ENCODE assay signal across 15 mouse cellular contexts in genomic region chr9:119950434-119950833, GRCm38 (mm10). TPM values are rescaled to one million over a fixed set of nuclear protein-coding genes. Genes with fewer than 3 reads are reported as not detected.
DNase-seq lines count a peak whose midpoint lies in the region; ATAC-seq and TF ChIP-seq lines count a peak whose summit lies in the region.
"Had no signal": no experiment of that assay in that cellular context is flagged by ENCODE, and none has a peak within 500 bp of the region (broad histone marks: within the 10 kb centered on the region; RNA-seq: fewer than 3 reads in every experiment).

No protein-coding gene starts in this region.

- peak; percentile 29; the same call in 1 of the 2 replicates for ATAC-seq in forebrain, postnatal 0 days
- ATAC-seq in forebrain, embryonic 11.5 days (replicated peaks; ENCODE audit: low FRiP score): no peak
- ATAC-seq in kidney, embryonic 16.5 days (ENCODE audit: low FRiP score, low TSS enrichment): peak; percentile 62
- ATAC-seq in neural tube, embryonic 13.5 days (ENCODE audit: low read depth): no peak; the same call in 1 of the 2 replicates
- ATAC-seq in neural tube, embryonic 15.5 days (ENCODE audit: low FRiP score): no peak
- ATAC-seq in stomach, embryonic 16.5 days (ENCODE audit: insufficient read depth, low FRiP score): peak; percentile 41; the same call in 1 of the 2 replicates
- ATAC-seq: liver, embryonic 12.5 days; midbrain, embryonic 15.5 days had no signal

- no peak overlapping the region for H3K27ac ChIP-seq in forebrain, postnatal 0 days (ENCODE audit: low read depth, low read length)
- H3K27ac ChIP-seq in forebrain, embryonic 11.5 days (ENCODE audit: low read depth, low read length): no peak overlapping the region
- H3K27ac ChIP-seq in kidney, embryonic 16.5 days (ENCODE audit: low read length): no peak overlapping the region
- H3K27ac ChIP-seq in neural tube, embryonic 13.5 days (replicated peaks): no peak overlapping the region
- H3K27ac ChIP-seq in neural tube, embryonic 15.5 days (replicated peaks): no peak overlapping the region
- H3K27ac ChIP-seq in stomach, embryonic 16.5 days (ENCODE audit: low read length): no peak overlapping the region
- H3K27ac ChIP-seq: liver, embryonic 12.5 days; midbrain, embryonic 15.5 days had no signal

- H3K27me3 ChIP-seq in forebrain, postnatal 0 days (ENCODE audit: insufficient read depth, low read length): no peaks in the 10 kb centered on the region
- H3K27me3 ChIP-seq in forebrain, embryonic 11.5 days (ENCODE audit: control insufficient read depth, insufficient read depth, low read length): no peaks in the 10 kb centered on the region
- H3K27me3 ChIP-seq in kidney, embryonic 16.5 days (ENCODE audit: insufficient read depth, low read length): no peaks in the 10 kb centered on the region
- no peaks in the 10 kb centered on the region for H3K27me3 ChIP-seq in neural tube, embryonic 13.5 days
- no peaks in the 10 kb centered on the region for H3K27me3 ChIP-seq in neural tube, embryonic 15.5 days (replicated peaks)
- no peaks in the 10 kb centered on the region for H3K27me3 ChIP-seq in stomach, embryonic 16.5 days (ENCODE audit: control insufficient read depth, insufficient read depth, low read length)
- H3K27me3 ChIP-seq: liver, embryonic 12.5 days; midbrain, embryonic 15.5 days had no signal

- DNase-seq in forebrain, postnatal 0 days: no peak
- no peak for DNase-seq in forebrain, embryonic 11.5 days (ENCODE audit: low spot score)
- no peak for DNase-seq in kidney, postnatal 14 days
- DNase-seq in spleen, postnatal 14 days (ENCODE audit: low spot score in 2 of 2): no peak
- DNase-seq: B cell, adult 2 months; cerebellum, postnatal 14 days; heart, adult 11 months; thymus, adult 18-20 months had no signal

- no peaks in the 10 kb centered on the region for H3K4me1 ChIP-seq in forebrain, postnatal 0 days (ENCODE audit: insufficient read depth)
- H3K4me1 ChIP-seq in forebrain, embryonic 11.5 days (replicated peaks; ENCODE audit: control insufficient read depth, insufficient read depth, low read length): no peaks in the 10 kb centered on the region
- H3K4me1 ChIP-seq in kidney, embryonic 16.5 days (ENCODE audit: insufficient read depth, low read length): peaks cover 8% of the 10 kb centered on the region
- H3K4me1 ChIP-seq in neural tube, embryonic 13.5 days (replicated peaks): no peaks in the 10 kb centered on the region
- H3K4me1 ChIP-seq in neural tube, embryonic 15.5 days: no peaks in the 10 kb centered on the region
- H3K4me1 ChIP-seq in stomach, embryonic 16.5 days (ENCODE audit: control insufficient read depth, insufficient read depth, low read length): peaks cover 10% of the 10 kb centered on the region
- H3K4me1 ChIP-seq: liver, embryonic 12.5 days; midbrain, embryonic 15.5 days had no signal

- H3K4me2 ChIP-seq in forebrain, postnatal 0 days (ENCODE audit: low read depth): no peak overlapping the region
- no peak overlapping the region for H3K4me2 ChIP-seq in forebrain, embryonic 11.5 days (ENCODE audit: low read depth, low read length, severe bottlenecking)
- no peak overlapping the region for H3K4me2 ChIP-seq in kidney, embryonic 16.5 days (replicated peaks; ENCODE audit: low read depth, low read length)
- no peak overlapping the region for H3K4me2 ChIP-seq in neural tube, embryonic 13.5 days
- no peak overlapping the region for H3K4me2 ChIP-seq in neural tube, embryonic 15.5 days
- no peak overlapping the region for H3K4me2 ChIP-seq in stomach, embryonic 16.5 days (ENCODE audit: low read depth, low read length)
- H3K4me2 ChIP-seq: liver, embryonic 12.5 days; midbrain, embryonic 15.5 days had no signal

- H3K9me3 ChIP-seq in forebrain, postnatal 0 days (ENCODE audit: low read length): no peaks in the 10 kb centered on the region
- H3K9me3 ChIP-seq in forebrain, embryonic 11.5 days (ENCODE audit: control insufficient read depth, low read length): no peaks in the 10 kb centered on the region
- no peaks in the 10 kb centered on the region for H3K9me3 ChIP-seq in kidney, embryonic 16.5 days (ENCODE audit: low read length)
- H3K9me3 ChIP-seq in neural tube, embryonic 13.5 days: no peaks in the 10 kb centered on the region
- no peaks in the 10 kb centered on the region for H3K9me3 ChIP-seq in neural tube, embryonic 15.5 days (replicated peaks)
- H3K9me3 ChIP-seq in stomach, embryonic 16.5 days (replicated peaks; ENCODE audit: control insufficient read depth, low read length): no peaks in the 10 kb centered on the region
- H3K9me3 ChIP-seq: liver, embryonic 12.5 days; midbrain, embryonic 15.5 days had no signal

- no peak overlapping the region for H3K4me3 ChIP-seq in forebrain, postnatal 0 days (ENCODE audit: low read depth, low read length)
- no peak overlapping the region for H3K4me3 ChIP-seq in forebrain, embryonic 11.5 days (ENCODE audit: low read depth, low read length)
- no peak overlapping the region for H3K4me3 ChIP-seq in kidney, embryonic 16.5 days (ENCODE audit: low read length)
- no peak overlapping the region for H3K4me3 ChIP-seq in neural tube, embryonic 13.5 days
- no peak overlapping the region for H3K4me3 ChIP-seq in neural tube, embryonic 15.5 days (replicated peaks)
- H3K4me3 ChIP-seq in stomach, embryonic 16.5 days (replicated peaks; ENCODE audit: low read length): no peak overlapping the region
- H3K4me3 ChIP-seq: liver, embryonic 12.5 days; midbrain, embryonic 15.5 days had no signal

- H3K36me3 ChIP-seq in forebrain, postnatal 0 days (ENCODE audit: insufficient read depth): no peaks in the 10 kb centered on the region
- H3K36me3 ChIP-seq in forebrain, embryonic 11.5 days (ENCODE audit: control insufficient read depth, insufficient read depth, low read length): no peaks in the 10 kb centered on the region
- H3K36me3 ChIP-seq in kidney, embryonic 16.5 days (ENCODE audit: insufficient read depth, low read length): no peaks in the 10 kb centered on the region
- no peaks in the 10 kb centered on the region for H3K36me3 ChIP-seq in neural tube, embryonic 13.5 days
- no peaks in the 10 kb centered on the region for H3K36me3 ChIP-seq in neural tube, embryonic 15.5 days
- H3K36me3 ChIP-seq in stomach, embryonic 16.5 days (ENCODE audit: control insufficient read depth, insufficient read depth, low read length): no peaks in the 10 kb centered on the region
- H3K36me3 ChIP-seq: liver, embryonic 12.5 days; midbrain, embryonic 15.5 days had no signal

- H3K9ac ChIP-seq in forebrain, postnatal 0 days: no peak overlapping the region
- no peak overlapping the region for H3K9ac ChIP-seq in forebrain, embryonic 11.5 days (ENCODE audit: low read length)
- no peak overlapping the region for H3K9ac ChIP-seq in kidney, embryonic 16.5 days (replicated peaks; ENCODE audit: low read length)
- peak overlapping the region; percentile 6; the same call in 1 of the 2 replicates for H3K9ac ChIP-seq in neural tube, embryonic 13.5 days
- no peak overlapping the region for H3K9ac ChIP-seq in neural tube, embryonic 15.5 days (replicated peaks)
- H3K9ac ChIP-seq in stomach, embryonic 16.5 days (ENCODE audit: low read length): no peak overlapping the region
- H3K9ac ChIP-seq: liver, embryonic 12.5 days; midbrain, embryonic 15.5 days had no signal

- WGBS in forebrain, postnatal 0 days: 41% methylated on average over 6 of the region's 6 CpGs
- WGBS in forebrain, embryonic 11.5 days: 62% methylated on average over 6 of the region's 6 CpGs
- whole genome bisulfite sequencing in kidney, embryonic 16.5 days: 21% methylated on average over 6 of the region's 6 CpGs
- WGBS in neural tube, embryonic 13.5 days: 53% methylated on average over 6 of the region's 6 CpGs
- 54% methylated on average over 6 of the region's 6 CpGs for WGBS in neural tube, embryonic 15.5 days
- 42% methylated on average over 6 of the region's 6 CpGs for WGBS in stomach, embryonic 16.5 days

- no peak for TF ChIP-seq CTCF in forebrain, postnatal 0 days (IDR thresholded peaks at IDR 0.05; ENCODE audit: low read depth)

RNA-seq across cellular contexts. Expression of gene Ttc21a, which starts 13.0 kb away (rescaled TPM):
- total RNA-seq in forebrain, postnatal 0 days (2014; rRNA removed): 2.5 and 4.3 TPM in 2 replicates
- polyA plus RNA-seq in forebrain, postnatal 0 days (2015; fragmentation: Nextera tagmentation; extraction: Ambion mirVana): 0.45 and 0.85 TPM in 2 replicates
- polyA plus RNA-seq in forebrain, embryonic 11.5 days (2014; fragmentation: Nextera tagmentation; extraction: Ambion mirVana): 0.11 and 0.33 TPM in 2 replicates
- 0.20 and 0.35 TPM in 2 replicates for polyA plus RNA-seq in kidney, embryonic 16.5 days (2015; fragmentation: Nextera tagmentation; extraction: Ambion mirVana)
- 0.36 and 0.39 TPM in 2 replicates for polyA plus RNA-seq in neural tube, embryonic 13.5 days (2015; fragmentation: Nextera tagmentation; extraction: Ambion mirVana)
- polyA plus RNA-seq in neural tube, embryonic 15.5 days (2015; fragmentation: Nextera tagmentation; extraction: Ambion mirVana): 0.74 and 0.80 TPM in 2 replicates
- polyA plus RNA-seq in stomach, embryonic 16.5 days (2015; fragmentation: Nextera tagmentation; extraction: Ambion mirVana): 0.04 and 0.15 TPM in 2 replicates
- total RNA-seq: MEL had no signal

RNA-seq across cellular contexts. Expression of gene Gorasp1, which starts 13.1 kb away (rescaled TPM):
- 15.3 and 27.9 TPM in 2 replicates for total RNA-seq in forebrain, postnatal 0 days (2014; rRNA removed)
- polyA plus RNA-seq in forebrain, postnatal 0 days (2015; fragmentation: Nextera tagmentation; extraction: Ambion mirVana): 20.3 and 24.0 TPM in 2 replicates
- 19.3 and 25.7 TPM in 2 replicates for polyA plus RNA-seq in forebrain, embryonic 11.5 days (2014; fragmentation: Nextera tagmentation; extraction: Ambion mirVana)
- polyA plus RNA-seq in kidney, embryonic 16.5 days (2015; fragmentation: Nextera tagmentation; extraction: Ambion mirVana): 28.0 and 29.5 TPM in 2 replicates
- 20.9 and 22.9 TPM in 2 replicates for polyA plus RNA-seq in neural tube, embryonic 13.5 days (2015; fragmentation: Nextera tagmentation; extraction: Ambion mirVana)
- polyA plus RNA-seq in neural tube, embryonic 15.5 days (2015; fragmentation: Nextera tagmentation; extraction: Ambion mirVana): 24.0 and 25.7 TPM in 2 replicates
- polyA plus RNA-seq in stomach, embryonic 16.5 days (2015; fragmentation: Nextera tagmentation; extraction: Ambion mirVana): 31.6 and 39.0 TPM in 2 replicates

RNA-seq across cellular contexts. Expression of gene Csrnp1, which starts 34.0 kb away (rescaled TPM):
- total RNA-seq in forebrain, postnatal 0 days (2014; rRNA removed): 6.3 and 10.9 TPM in 2 replicates
- 2.2 and 2.7 TPM in 2 replicates for polyA plus RNA-seq in forebrain, postnatal 0 days (2015; fragmentation: Nextera tagmentation; extraction: Ambion mirVana)
- polyA plus RNA-seq in forebrain, embryonic 11.5 days (2014; fragmentation: Nextera tagmentation; extraction: Ambion mirVana): 1.5 and 1.6 TPM in 2 replicates
- 7.1 and 8.7 TPM in 2 replicates for polyA plus RNA-seq in kidney, embryonic 16.5 days (2015; fragmentation: Nextera tagmentation; extraction: Ambion mirVana)
- 1.0 and 1.8 TPM in 2 replicates for polyA plus RNA-seq in neural tube, embryonic 13.5 days (2015; fragmentation: Nextera tagmentation; extraction: Ambion mirVana)
- 1.4 and 3.4 TPM in 2 replicates for polyA plus RNA-seq in neural tube, embryonic 15.5 days (2015; fragmentation: Nextera tagmentation; extraction: Ambion mirVana)
- polyA plus RNA-seq in stomach, embryonic 16.5 days (2015; fragmentation: Nextera tagmentation; extraction: Ambion mirVana): 5.9 and 7.8 TPM in 2 replicates

RNA-seq across cellular contexts. Expression of gene Wdr48, which starts 55.8 kb away (rescaled TPM):
- 80.3 and 83.2 TPM in 2 replicates for total RNA-seq in forebrain, postnatal 0 days (2014; rRNA removed)
- polyA plus RNA-seq in forebrain, postnatal 0 days (2015; fragmentation: Nextera tagmentation; extraction: Ambion mirVana): 41.1 and 47.9 TPM in 2 replicates
- polyA plus RNA-seq in forebrain, embryonic 11.5 days (2014; fragmentation: Nextera tagmentation; extraction: Ambion mirVana): 60.7 and 67.0 TPM in 2 replicates
- polyA plus RNA-seq in kidney, embryonic 16.5 days (2015; fragmentation: Nextera tagmentation; extraction: Ambion mirVana): 54.2 and 56.5 TPM in 2 replicates
- polyA plus RNA-seq in neural tube, embryonic 13.5 days (2015; fragmentation: Nextera tagmentation; extraction: Ambion mirVana): 56.6 and 63.6 TPM in 2 replicates
- 52.4 and 54.6 TPM in 2 replicates for polyA plus RNA-seq in neural tube, embryonic 15.5 days (2015; fragmentation: Nextera tagmentation; extraction: Ambion mirVana)
- polyA plus RNA-seq in stomach, embryonic 16.5 days (2015; fragmentation: Nextera tagmentation; extraction: Ambion mirVana): 43.8 and 45.5 TPM in 2 replicates

Comparison
In these comparisons a context has a peak if more than half of its experiments do, and no peak if none do; other contexts are left out.
1. ATAC-seq: peak in forebrain, postnatal 0 days (single experiment), kidney, embryonic 16.5 days (single experiment) and stomach, embryonic 16.5 days (single experiment); none in forebrain, embryonic 11.5 days (single experiment), neural tube, embryonic 13.5 days (single experiment) and neural tube, embryonic 15.5 days (single experiment).